In the genomic region with DNA sequence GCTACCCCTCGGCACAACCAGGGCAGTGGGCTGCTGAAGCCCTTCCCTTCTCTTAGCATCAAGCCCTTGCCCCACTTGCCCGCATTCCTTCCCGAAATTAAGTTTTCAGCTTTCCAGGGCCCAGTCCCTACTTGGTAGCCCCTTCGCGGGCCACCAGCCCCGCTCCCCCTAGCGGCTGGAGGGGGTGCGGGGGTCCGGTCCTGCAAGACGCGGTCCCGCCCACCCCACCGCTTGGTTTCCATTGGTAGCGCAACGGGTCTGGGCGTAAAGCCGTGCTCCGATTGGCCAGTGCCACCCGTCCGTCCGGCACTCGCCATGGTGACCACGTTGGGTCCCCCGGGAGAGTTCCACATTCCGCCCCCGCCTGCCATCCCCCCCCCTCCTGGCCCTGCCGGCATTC, we compare ENCODE assay signal across 8 mouse cellular contexts. TPM values are rescaled to one million over a fixed set of nuclear protein-coding genes. Genes with fewer than 3 reads are reported as not detected.
DNase-seq lines count a peak whose midpoint lies in the region; ATAC-seq and TF ChIP-seq lines count a peak whose summit lies in the region.

No protein-coding gene starts in this region.

- H3K9me3 ChIP-seq in E14TG2a.4 (ENCODE audit: low read length): no peaks in the 10 kb centered on the region
- H3K9me3 ChIP-seq in forebrain, embryonic 12.5 days: no peaks in the 10 kb centered on the region
- no peaks in the 10 kb centered on the region for H3K9me3 ChIP-seq in heart, postnatal 0 days (replicated peaks; ENCODE audit: control insufficient read depth, low read length)
- H3K9me3 ChIP-seq in neural tube, embryonic 15.5 days (replicated peaks): no peaks in the 10 kb centered on the region

- DNase-seq in heart, postnatal 0 days (ENCODE audit: low spot score): peak; percentile 95
- peak; percentile 97 for DNase-seq in kidney, postnatal 36 days
- peak; percentile 93 to 97 for DNase-seq in lung, adult 18-20 months
- peak; percentile 94 for DNase-seq in testis, postnatal 14 days (ENCODE audit: low spot score)

- H3K9ac ChIP-seq in forebrain, embryonic 12.5 days: peak overlapping the region; percentile 77
- peak overlapping the region; percentile 83 for H3K9ac ChIP-seq in heart, postnatal 0 days (replicated peaks; ENCODE audit: low read depth, low read length)
- H3K9ac ChIP-seq in neural tube, embryonic 15.5 days (replicated peaks): peak overlapping the region; percentile 48

- peak; percentile 44 for TF ChIP-seq CTCF in E14TG2a.4 (conservative IDR thresholded peaks at IDR 0.05; ENCODE audit: low read length)
- TF ChIP-seq CTCF in heart, postnatal 0 days (IDR thresholded peaks at IDR 0.05; ENCODE audit: low read depth): peak; percentile 73

- H3K27ac ChIP-seq in brown adipose tissue, adult 24 weeks (replicated peaks; ENCODE audit: low read depth, low read length): peak overlapping the region; percentile 81
- H3K27ac ChIP-seq in forebrain, embryonic 12.5 days: 0 out of 2 replicates have a peak overlapping the region, but pooled peaks have one; percentile 46
- peak overlapping the region; percentile 86 for H3K27ac ChIP-seq in heart, postnatal 0 days (ENCODE audit: low read depth)
- H3K27ac ChIP-seq in neural tube, embryonic 15.5 days (replicated peaks): peak overlapping the region; percentile 59

- peaks cover 79% of the 10 kb centered on the region for H3K4me1 ChIP-seq in E14TG2a.4 (replicated peaks; ENCODE audit: low read depth, low read length)
- H3K4me1 ChIP-seq in brown adipose tissue, adult 24 weeks (ENCODE audit: control insufficient read depth, insufficient read depth, insufficient read length, low read length): peaks cover 8% of the 10 kb centered on the region
- peaks cover 45% of the 10 kb centered on the region for H3K4me1 ChIP-seq in forebrain, embryonic 12.5 days
- peaks cover 36% of the 10 kb centered on the region for H3K4me1 ChIP-seq in heart, postnatal 0 days (ENCODE audit: control insufficient read depth, insufficient read depth)
- H3K4me1 ChIP-seq in neural tube, embryonic 15.5 days: peaks cover 47% of the 10 kb centered on the region

- 2% methylated on average over 27 of the region's 27 CpGs for WGBS in forebrain, embryonic 12.5 days
- WGBS in heart, postnatal 0 days: under 1% methylated on average over 25 of the region's 27 CpGs
- WGBS in neural tube, embryonic 15.5 days: 0% methylated on average over 27 of the region's 27 CpGs

- peaks cover 5% of the 10 kb centered on the region for H3K36me3 ChIP-seq in E14TG2a.4 (ENCODE audit: insufficient read depth, low read length)
- no peaks in the 10 kb centered on the region for H3K36me3 ChIP-seq in forebrain, embryonic 12.5 days (replicated peaks)
- H3K36me3 ChIP-seq in heart, postnatal 0 days (replicated peaks; ENCODE audit: control insufficient read depth, insufficient read depth, low read length): peaks cover 11% of the 10 kb centered on the region
- no peaks in the 10 kb centered on the region for H3K36me3 ChIP-seq in neural tube, embryonic 15.5 days

- peak overlapping the region; percentile 82 for H3K4me2 ChIP-seq in forebrain, embryonic 12.5 days
- peak overlapping the region; percentile 89 for H3K4me2 ChIP-seq in heart, postnatal 0 days (ENCODE audit: low read depth, low read length)
- peak overlapping the region; percentile 79 for H3K4me2 ChIP-seq in neural tube, embryonic 15.5 days

- peak; percentile 95 for ATAC-seq in forebrain, embryonic 12.5 days (ENCODE audit: low FRiP score)
- ATAC-seq in heart, postnatal 0 days (ENCODE audit: insufficient read depth, low read depth): peak; percentile 97
- ATAC-seq in neural tube, embryonic 15.5 days (ENCODE audit: low FRiP score): peak; percentile 91

- peak overlapping the region; percentile 95 for H3K4me3 ChIP-seq in E14TG2a.4 (replicated peaks; ENCODE audit: low read length)
- peak overlapping the region; percentile 81 for H3K4me3 ChIP-seq in brown adipose tissue, adult 24 weeks (ENCODE audit: insufficient read depth, low read depth, low read length)
- peak overlapping the region; percentile 69 for H3K4me3 ChIP-seq in forebrain, embryonic 12.5 days (replicated peaks)
- H3K4me3 ChIP-seq in heart, postnatal 0 days (ENCODE audit: low read depth, low read length): peak overlapping the region; percentile 83
- H3K4me3 ChIP-seq in neural tube, embryonic 15.5 days (replicated peaks): peak overlapping the region; percentile 52

- TF ChIP-seq EP300 in heart, postnatal 0 days (IDR thresholded peaks at IDR 0.05; ENCODE audit: low read depth): no peak

- peaks cover 37% of the 10 kb centered on the region for H3K27me3 ChIP-seq in E14TG2a.4 (ENCODE audit: insufficient read depth, low read length)
- peaks cover 39% of the 10 kb centered on the region for H3K27me3 ChIP-seq in forebrain, embryonic 12.5 days
- H3K27me3 ChIP-seq in heart, postnatal 0 days (ENCODE audit: control insufficient read depth, insufficient read depth, low read length): no peaks in the 10 kb centered on the region
- H3K27me3 ChIP-seq in neural tube, embryonic 15.5 days (replicated peaks): peaks cover 33% of the 10 kb centered on the region

RNA-seq across cellular contexts. Expression of gene Ccdc102a, which starts 0.5 kb away (rescaled TPM):
- polyA plus RNA-seq in brown adipose tissue, adult 24 weeks (2012; ENCODE audit: insufficient read depth, insufficient read length, missing spikeins): 1.2 and 1.5 TPM in 2 replicates
- polyA plus RNA-seq in forebrain, embryonic 12.5 days (2016; fragmentation: Nextera tagmentation; extraction: Ambion mirVana): 11.8 and 15.9 TPM in 2 replicates
- 12.4 and 24.7 TPM in 2 replicates for total RNA-seq in heart, postnatal 0 days (2014; rRNA removed; ENCODE audit: low replicate concordance)
- 10.1 and 10.6 TPM in 2 replicates for polyA plus RNA-seq in heart, postnatal 0 days (2015; fragmentation: Nextera tagmentation; extraction: Ambion mirVana)
- 6.2 and 13.2 TPM in 2 replicates for polyA plus RNA-seq in neural tube, embryonic 15.5 days (2015; fragmentation: Nextera tagmentation; extraction: Ambion mirVana)

RNA-seq across cellular contexts. Expression of gene Adgrg5, which starts 6.1 kb away (rescaled TPM):
- not detected in 2 replicates for polyA plus RNA-seq in brown adipose tissue, adult 24 weeks (2012; ENCODE audit: insufficient read depth, insufficient read length, missing spikeins)
- polyA plus RNA-seq in forebrain, embryonic 12.5 days (2016; fragmentation: Nextera tagmentation; extraction: Ambion mirVana): not detected in 2 replicates
- 0.12 TPM in 1 of 2 replicates, not detected in the other for total RNA-seq in heart, postnatal 0 days (2014; rRNA removed; ENCODE audit: low replicate concordance)
- polyA plus RNA-seq in heart, postnatal 0 days (2015; fragmentation: Nextera tagmentation; extraction: Ambion mirVana): 0.08 and 0.15 TPM in 2 replicates
- 0.28 and 1.3 TPM in 2 replicates for polyA plus RNA-seq in neural tube, embryonic 15.5 days (2015; fragmentation: Nextera tagmentation; extraction: Ambion mirVana)

RNA-seq across cellular contexts. Expression of gene Dok4, which starts 41.2 kb away (rescaled TPM):
- 3.8 and 8.4 TPM in 2 replicates for polyA plus RNA-seq in brown adipose tissue, adult 24 weeks (2012; ENCODE audit: insufficient read depth, insufficient read length, missing spikeins)
- 22.0 and 25.1 TPM in 2 replicates for polyA plus RNA-seq in forebrain, embryonic 12.5 days (2016; fragmentation: Nextera tagmentation; extraction: Ambion mirVana)
- total RNA-seq in heart, postnatal 0 days (2014; rRNA removed; ENCODE audit: low replicate concordance): 43.4 and 59.1 TPM in 2 replicates
- 27.7 and 28.7 TPM in 2 replicates for polyA plus RNA-seq in heart, postnatal 0 days (2015; fragmentation: Nextera tagmentation; extraction: Ambion mirVana)
- 100 and 116 TPM in 2 replicates for polyA plus RNA-seq in neural tube, embryonic 15.5 days (2015; fragmentation: Nextera tagmentation; extraction: Ambion mirVana)

RNA-seq across cellular contexts. Expression of gene Adgrg1, which starts 57.2 kb away (rescaled TPM):
- 7.4 and 18.4 TPM in 2 replicates for polyA plus RNA-seq in brown adipose tissue, adult 24 weeks (2012; ENCODE audit: insufficient read depth, insufficient read length, missing spikeins)
- polyA plus RNA-seq in forebrain, embryonic 12.5 days (2016; fragmentation: Nextera tagmentation; extraction: Ambion mirVana): 180 and 222 TPM in 2 replicates
- total RNA-seq in heart, postnatal 0 days (2014; rRNA removed; ENCODE audit: low replicate concordance): 8.0 and 19.2 TPM in 2 replicates
- 5.6 and 6.6 TPM in 2 replicates for polyA plus RNA-seq in heart, postnatal 0 days (2015; fragmentation: Nextera tagmentation; extraction: Ambion mirVana)
- polyA plus RNA-seq in neural tube, embryonic 15.5 days (2015; fragmentation: Nextera tagmentation; extraction: Ambion mirVana): 80.9 and 96.9 TPM in 2 replicates

Comparison
In these comparisons a context has a peak if more than half of its experiments do, and no peak if none do; other contexts are left out.
1. Peak in every context shown above with its lines: DNase-seq, ATAC-seq, H3K4me3 ChIP-seq and H3K27ac ChIP-seq.